Mouse (Mus musculus) T-helper 1 cell (primary cell): ENCODE measurements around the gene Ppp1r14b.
"Not testable (repeated sequence)": the region's sequence is repeated elsewhere in the genome, so short reads cannot be mapped to it uniquely, and the experiment has no call there.

Experiments used
- in situ Hi-C: fragments of 300-600 bp; cut with MboI, MseI; formaldehyde crosslinking; loops from one replicate; pipeline ENCODE4 v1.15.1; 2025; ENCODE audit warnings: high pct_unique_total_duplicates

The Ppp1r14b gene

GRCm38 (mm10) chr19:6973581-6974190 is 1.1 kb upstream of the Ppp1r14b start:
- in situ Hi-C loops, result no loop called here

DNA sequence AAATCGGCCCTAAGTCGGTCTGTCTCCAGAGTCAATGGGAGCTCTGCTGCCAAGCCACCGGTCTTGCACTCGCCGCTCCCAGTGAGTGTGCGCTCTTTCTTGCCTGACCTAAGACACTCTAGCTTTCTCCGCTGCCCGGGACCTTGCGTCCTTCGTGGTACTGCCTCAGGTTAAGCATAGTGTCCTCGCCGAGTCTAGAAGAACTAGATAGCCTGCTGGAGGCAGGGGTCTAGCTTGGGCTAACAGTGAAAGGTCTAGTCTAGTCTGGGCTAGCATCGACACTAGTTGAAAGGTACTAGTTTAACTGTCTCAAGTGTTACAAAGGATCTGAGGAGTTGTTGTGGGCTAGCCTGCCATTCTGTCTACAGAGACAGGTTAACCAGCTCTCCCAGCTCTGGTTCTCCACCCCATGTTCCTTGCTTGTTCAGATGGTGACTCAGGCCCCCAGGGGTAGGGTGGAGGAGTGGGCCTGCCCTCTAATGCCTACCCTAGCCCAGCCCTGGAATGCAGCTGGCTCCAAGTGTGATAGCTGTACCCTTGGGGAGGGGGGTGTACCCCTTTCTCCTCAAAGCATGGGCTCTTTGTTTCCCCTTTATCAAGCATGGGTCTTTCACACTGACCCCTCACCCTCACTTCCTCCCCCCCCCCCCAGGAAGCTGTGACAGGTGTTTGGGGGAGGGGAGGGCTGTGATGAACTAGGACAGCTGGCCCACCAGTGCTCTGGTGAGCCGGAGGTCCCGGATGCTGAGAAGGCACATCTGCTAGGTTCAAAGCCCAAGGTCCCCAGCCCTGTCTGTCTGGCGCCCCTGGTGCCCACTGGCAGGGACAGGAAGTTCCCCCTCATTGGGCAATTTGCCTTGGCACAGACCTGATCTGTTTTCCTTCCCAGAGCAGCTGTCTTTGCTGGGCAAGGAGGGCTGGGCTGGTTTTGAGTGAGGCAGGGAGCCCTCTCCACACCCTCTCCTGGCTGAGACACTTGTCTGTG is 1.1 kb downstream of the Ppp1r14b start, which contains the start of gene Plcb3:
Plcb3 (minus strand) TSS at position 934 of the 985 bp plus-strand sequence.
- in situ Hi-C loops, result loop anchor here (5.0 kb wide), 1 partner anchor 41 kb away; the partner anchor contains the start of gene Fermt3

DNA sequence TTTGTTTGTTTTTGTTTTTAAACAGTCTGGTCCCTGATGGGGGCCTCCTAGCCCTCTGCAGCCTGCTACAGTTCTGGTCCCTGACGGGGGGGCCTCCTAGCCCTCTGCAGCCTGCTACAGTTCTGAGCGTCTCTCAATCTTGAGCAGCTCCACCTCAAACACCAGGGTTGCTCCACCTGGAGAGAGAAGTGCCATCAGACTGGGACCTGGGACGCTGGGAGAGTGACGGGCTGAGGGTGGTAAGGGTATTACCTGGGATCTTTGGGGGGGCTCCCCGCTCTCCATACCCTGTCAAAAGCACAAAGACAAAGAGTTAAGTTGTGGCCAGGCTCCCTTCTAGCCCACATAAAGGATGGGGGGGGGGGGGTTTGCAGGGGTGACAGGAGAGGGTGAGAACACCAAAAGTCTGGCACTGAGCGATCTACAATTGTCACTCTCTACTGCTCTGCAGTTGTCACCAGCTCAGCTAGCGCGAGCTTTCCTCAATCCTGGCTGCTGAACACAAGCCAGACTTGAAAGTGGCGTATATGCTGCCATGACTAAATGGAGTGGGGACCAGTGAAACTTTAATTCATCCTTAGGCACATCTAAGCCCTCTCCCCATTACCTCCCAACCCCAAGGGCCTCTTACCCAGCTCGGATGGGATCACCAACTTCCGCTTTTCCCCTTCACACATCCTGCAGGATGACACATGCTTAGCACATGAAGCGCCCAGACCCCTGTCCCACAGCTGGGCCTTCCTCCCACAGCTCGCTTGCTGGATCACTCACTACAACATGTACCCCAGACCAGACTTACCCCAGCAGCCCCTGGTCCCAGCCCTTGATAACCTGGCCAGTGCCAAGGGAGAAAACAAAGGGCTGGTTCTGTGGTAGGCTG is 3.2 kb downstream of the Ppp1r14b start:
- in situ Hi-C loops, result loop anchor here (5.0 kb wide), 1 partner anchor 39 kb away; the partner anchor contains the start of gene Fermt3

GRCm38 (mm10) chr19:6978639-6978974 is 3.8 kb downstream of the Ppp1r14b start:
- in situ Hi-C loops, result loop anchor here (5.0 kb wide), 1 partner anchor 39 kb away; the partner anchor contains the start of gene Fermt3

DNA sequence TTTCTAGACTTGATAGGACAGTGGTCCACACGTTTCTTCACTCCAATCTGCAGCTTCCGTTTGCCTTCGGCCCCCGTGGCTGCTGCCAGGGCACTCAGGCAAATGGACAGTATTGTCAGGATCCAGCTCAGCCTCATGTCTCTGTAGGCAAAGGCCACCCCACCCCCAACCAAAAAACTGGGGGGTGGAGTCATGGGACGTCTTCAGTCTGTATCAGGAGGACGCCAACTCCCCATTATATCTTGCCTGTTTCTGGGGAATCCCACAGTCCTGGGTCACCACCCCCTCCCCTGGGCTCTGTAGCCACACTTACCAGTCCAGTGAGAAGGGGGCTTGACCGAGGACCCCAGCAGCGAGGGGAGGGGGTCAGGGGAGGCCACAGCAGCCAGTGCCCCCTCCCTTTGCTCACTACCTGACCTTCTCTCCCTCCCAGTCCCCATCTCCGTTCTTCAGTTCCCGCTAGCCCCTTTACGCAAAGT is 4.3 kb downstream of the Ppp1r14b start:
- in situ Hi-C loops, result loop anchor here (5.0 kb wide), 1 partner anchor 38 kb away; the partner anchor contains the start of gene Fermt3

DNA sequence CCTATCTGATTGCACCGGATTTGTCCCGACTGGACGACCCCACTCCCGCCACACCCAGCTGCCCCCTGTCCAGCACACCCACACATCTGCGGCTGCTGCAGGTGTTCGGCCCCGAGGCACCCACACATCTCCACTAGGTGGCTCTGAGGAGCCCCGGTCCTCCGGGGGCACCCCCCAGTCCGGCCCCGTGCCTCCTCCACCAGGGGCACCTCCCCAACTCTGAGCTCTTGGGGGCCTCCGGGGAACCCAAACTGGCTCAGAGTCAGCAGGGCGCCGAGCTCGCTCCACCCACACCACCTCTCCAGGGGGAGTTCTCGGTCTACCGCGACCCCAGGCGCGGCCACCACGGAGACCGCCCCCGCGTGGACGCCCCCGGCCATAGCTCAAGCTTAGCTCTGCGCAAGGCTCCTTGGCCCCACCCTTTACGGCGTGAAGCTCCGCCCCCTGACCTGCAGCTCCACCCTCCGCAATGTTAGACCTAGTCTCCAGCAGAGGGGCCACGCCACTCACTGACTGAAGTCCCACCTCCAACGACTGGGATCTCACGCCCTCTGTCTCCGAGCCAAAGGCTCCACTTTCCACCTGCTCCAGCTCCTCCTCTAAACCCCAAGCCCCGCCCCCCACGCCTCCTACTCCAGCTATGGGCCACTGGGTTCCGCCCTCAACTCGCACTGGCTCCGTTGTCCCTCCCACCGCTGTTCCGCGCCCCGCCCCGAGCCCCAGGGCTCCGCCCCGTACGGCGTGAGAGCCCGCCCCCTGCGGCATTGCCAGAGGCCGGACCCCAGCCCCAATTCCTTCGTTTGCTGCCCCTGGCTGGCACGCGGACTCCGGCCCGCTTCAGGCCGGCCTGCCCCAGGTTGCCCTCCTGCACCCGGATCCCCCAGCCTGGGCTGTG is 5.0 kb downstream of the Ppp1r14b start:
- in situ Hi-C loops, result loop anchor here (5.0 kb wide), 1 partner anchor 38 kb away; the partner anchor contains the start of gene Fermt3

- in situ Hi-C loops, result no loop called here
These were observed 5.8 kb downstream of the Ppp1r14b start, which contains the start of gene Fkbp2 for GRCm38 (mm10) chr19:6980381-6981093. TSS of gene Fkbp2 (minus strand) at chr19:6980501.

- in situ Hi-C loops, result no loop called here
These were observed 6.7 kb downstream of the Ppp1r14b start for GRCm38 (mm10) chr19:6981465-6981864.

DNA sequence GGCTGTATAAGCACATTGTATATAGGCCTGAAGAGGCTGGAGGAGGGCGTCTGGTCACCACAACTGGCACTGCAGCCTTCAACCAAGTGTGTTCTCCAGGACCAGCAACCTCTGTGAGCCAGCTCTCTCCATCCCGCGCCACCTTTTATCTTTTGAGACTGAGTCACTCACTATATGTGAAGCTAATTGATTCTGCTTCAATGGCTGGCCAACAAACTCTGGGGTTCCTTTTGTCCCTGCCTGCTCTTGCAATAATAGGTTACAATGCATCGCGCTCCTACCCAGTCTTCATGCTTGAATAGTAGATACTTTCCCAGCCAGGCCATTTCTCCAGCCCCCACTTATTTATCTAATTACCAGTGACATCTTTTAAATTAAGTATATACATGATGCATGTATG is 8.9 kb downstream of the Ppp1r14b start:
- in situ Hi-C loops, result no loop called here

DNA sequence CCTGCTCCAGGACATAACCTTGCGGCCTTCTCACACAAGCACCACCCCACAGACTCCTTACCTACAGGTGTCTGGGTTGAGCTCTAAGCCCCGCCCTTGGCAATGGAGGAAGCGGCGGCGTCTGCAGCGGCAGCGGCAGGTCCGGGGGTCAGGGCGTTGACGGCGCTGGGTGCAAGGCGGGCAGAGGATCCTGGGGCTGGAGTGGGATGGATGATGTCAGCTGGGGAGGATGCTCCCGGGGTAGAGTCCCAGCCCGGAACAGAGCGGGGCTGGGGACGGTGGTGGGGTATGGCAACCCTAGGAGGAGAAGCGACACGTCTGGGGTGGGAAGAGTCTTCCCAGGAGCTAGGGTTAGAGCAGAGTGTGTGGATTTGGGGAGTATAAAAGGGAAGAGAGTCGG is 10.5 kb downstream of the Ppp1r14b start:
- in situ Hi-C loops, result no loop called here

GRCm38 (mm10) chr19:6985951-6986708 is 11.4 kb downstream of the Ppp1r14b start:
- in situ Hi-C loops, result no loop called here

DNA sequence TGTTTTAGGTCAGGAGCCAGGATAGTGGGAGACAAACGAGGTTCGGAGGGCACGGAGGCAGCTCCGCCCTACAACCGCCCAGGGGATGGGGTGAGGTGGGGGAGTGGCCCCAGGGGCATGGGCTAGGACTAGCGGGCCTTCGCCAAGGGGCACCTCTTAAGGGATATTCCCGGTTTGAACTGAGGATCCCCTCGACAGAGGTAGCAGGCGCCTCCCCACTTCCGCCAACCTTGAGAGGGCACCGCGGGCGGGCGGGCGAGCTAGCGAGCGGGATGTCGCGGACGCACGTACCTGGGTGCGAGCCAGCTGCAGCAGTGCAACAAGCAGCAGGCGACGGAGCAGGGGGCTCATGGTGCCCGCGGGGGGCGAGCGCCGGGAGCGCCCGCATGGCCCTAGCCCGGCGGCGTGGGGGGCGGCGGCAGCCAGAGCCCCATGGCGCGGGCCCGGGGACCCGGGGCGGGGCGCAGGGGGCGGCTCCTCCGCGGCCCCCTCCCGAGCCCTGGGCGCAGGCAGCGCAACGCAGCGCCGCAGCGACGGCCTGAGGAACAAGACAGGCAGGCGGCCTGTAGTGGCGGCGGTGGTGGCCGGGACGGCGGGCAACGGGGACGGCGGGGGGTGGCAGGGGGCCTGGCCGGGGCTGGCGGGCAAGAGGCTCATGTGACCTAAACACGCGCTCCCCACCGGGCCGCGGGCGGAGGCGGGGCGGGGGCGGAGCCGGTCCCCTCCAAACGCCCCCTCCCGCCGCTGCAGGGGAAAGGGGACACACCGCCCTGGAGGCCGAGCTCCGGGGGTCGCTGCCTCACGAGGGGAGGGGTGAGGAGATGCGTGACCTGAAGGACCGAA is 12.5 kb downstream of the Ppp1r14b start, which contains the start of gene Vegfb:
Vegfb (minus strand) TSS at position 591 of the 843 bp plus-strand sequence.
- in situ Hi-C loops, result no loop called here

DNA sequence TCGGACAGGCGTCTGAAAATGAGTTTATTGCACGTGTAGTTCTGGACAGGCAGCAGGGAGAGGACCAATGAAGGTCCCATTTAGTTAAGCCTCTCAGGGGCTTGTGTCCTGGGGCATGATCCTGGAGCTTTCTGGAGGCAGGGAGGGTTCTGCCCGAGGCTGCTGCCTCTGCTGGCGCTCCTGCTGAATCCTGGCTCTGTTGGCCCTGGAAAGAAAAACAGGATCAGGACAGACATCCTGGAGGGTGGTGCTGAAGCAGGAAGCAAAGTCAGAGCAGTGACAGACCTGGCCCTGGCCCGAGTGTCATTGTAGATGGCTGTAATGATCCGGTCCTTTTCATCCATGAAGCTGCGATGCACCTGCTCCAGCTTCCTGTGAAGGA is 13.1 kb downstream of the Ppp1r14b start:
- in situ Hi-C loops, result no loop called here

GRCm38 (mm10) chr19:6989251-6989650 is 14.5 kb downstream of the Ppp1r14b start:
- in situ Hi-C loops, result no loop called here

- in situ Hi-C loops, result no loop called here
These were observed 15.9 kb downstream of the Ppp1r14b start for GRCm38 (mm10) chr19:6990712-6991111.

- in situ Hi-C loops, result not testable (repeated sequence)
These were observed 16.4 kb downstream of the Ppp1r14b start for GRCm38 (mm10) chr19:6991166-6991565.

GRCm38 (mm10) chr19:6992011-6992858 is 17.5 kb downstream of the Ppp1r14b start, which contains the start of gene Dnajc4:
TSS of gene Dnajc4 (minus strand) at chr19:6992572.
- in situ Hi-C loops, result no loop called here
